Mouse (Mus musculus) gastrocnemius, postnatal 14 days (tissue): ENCODE measurements at regions not wholly inside any gene's neighbourhood (a gene's known extent, or its start where the extent isn't known, plus 50 kb on each side); places are given as distances from the start of the nearest gene placed in this dataset.

Experiments
- DNase-seq: peaks from one replicate; pipeline ENCODE4 v3.0.0; 2021; ENCODE audit warnings: mixed read lengths
- intact Hi-C: fragments of 180-260 bp; cut with DNase I; formaldehyde crosslinking; loops from one replicate; pipeline ENCODE4 v1.15.1; 2025; ENCODE audit warnings: low total_unique reads

GRCm38 (mm10) chr15:69632306-69632705, 3131.6 kb upstream of the Lrrc6 start:
- no peak for DNase-seq
- intact Hi-C loops, result no loop called here

DNA sequence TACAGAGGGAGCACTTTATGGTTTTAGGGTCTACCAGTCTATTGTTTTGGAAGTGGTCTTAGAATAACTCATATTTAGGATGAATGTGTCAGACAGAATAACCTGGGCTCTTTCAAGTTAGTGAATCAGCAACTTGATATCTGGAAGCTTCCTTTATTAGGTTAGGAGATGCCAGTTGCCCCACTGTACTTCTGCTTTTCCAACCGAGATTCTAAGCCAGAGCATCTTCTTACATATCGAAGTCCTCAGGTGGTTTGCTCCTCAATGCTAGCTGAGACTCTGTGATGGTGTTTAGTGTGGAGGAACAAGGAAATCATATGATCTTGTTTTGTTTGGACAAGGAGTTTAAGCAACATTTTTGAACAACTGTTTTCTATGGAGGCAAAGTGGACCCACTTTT, 3117.3 kb upstream of the Lrrc6 start:
- intact Hi-C loops, result no loop called here
- DNase-seq, result no peak

- intact Hi-C loops, result no loop called here
- no peak for DNase-seq
These were observed 3113.3 kb upstream of the Lrrc6 start for GRCm38 (mm10) chr15:69614048-69614447.

- intact Hi-C loops, result no loop called here
- DNase-seq, result no peak
These were observed 3090.7 kb upstream of the Lrrc6 start for GRCm38 (mm10) chr15:69591219-69592006.

DNA sequence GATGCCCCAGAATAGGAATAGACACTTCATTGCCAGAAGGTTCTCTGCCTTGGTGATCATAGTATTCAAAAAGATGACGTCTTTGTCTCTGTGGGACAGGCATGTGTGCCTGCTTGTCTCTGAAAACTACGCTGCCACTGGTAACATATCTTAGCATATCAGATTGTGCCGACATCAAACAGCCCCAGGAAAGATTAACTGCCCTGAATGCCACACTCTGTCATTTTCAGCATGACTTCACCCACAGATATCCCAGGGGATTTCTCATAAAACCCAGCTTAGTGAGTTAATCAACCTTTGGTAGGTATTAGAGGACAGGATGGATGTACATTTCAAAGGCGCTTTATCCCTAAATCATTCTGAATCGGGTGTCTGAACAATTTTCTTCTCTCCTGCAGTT, 3087.4 kb upstream of the Lrrc6 start:
- DNase-seq, result no peak
- intact Hi-C loops, result no loop called here

DNA sequence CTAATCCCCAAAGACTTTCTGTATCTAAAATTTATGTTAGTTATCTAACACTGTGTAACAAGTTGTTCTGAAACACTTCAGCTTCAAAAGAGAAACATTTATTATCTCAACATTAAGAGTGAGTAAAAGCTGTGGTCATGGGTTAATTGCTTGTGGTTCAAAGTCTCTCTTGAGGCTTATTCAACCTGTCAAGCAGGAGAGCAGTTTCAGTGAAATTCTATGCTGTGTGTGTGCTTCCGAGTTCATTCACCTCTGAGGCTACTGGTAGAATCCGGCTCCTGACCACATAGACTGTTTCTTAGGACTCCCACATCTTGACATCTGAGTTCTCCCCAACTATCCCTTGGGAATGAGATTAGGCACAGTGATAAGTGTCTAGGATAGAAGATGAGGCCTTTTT, 3076.0 kb upstream of the Lrrc6 start:
- intact Hi-C loops, result no loop called here
- no peak for DNase-seq

DNA sequence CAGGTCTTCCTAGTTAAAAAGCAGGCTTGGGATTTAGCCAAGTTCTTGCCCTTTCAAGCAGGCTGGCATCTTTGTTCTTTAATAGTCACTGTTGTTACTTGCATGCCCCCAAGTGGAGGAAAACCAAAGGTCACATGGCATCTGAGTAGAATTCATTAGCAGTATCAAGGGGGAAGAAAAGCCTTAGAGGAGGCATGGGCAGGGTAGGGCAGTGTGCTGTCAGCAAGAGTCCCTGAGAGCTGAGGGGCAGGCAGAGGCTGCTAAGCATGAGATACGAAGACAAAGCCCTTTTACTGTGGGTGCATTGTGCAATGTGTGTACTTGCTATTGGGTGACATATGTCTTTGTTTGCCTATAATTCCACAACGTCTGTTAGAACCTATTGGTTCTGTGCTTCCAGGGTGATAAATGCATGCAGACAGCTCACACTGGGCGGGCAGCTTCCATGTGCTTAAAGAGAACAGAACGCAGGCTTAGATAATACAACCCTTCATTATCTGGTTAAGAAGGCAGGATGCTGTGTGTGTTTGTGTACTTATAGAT, 3075.0 kb upstream of the Lrrc6 start:
- DNase-seq, result no peak
- intact Hi-C loops, result no loop called here

DNA sequence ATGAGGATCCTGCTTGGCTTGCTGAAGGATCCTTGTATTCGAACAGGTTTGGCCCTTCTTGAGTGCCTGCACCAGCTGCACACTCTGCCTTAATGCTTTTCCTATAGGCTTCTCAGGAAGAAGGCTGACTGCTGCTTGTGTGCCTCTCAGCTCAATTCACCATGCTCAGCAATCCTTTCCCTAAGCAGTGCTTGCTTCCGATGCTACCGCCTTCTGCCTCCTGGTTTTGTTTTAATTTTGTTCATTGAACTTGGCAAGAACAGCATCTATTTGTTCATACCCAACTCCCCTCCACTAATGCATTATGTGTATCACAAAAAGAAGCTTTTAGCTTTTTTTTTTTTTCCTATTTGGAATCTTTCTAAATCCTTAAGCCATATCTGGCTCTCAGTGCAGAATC, 3053.5 kb upstream of the Lrrc6 start:
- DNase-seq, result no peak
- intact Hi-C loops, result no loop called here

DNA sequence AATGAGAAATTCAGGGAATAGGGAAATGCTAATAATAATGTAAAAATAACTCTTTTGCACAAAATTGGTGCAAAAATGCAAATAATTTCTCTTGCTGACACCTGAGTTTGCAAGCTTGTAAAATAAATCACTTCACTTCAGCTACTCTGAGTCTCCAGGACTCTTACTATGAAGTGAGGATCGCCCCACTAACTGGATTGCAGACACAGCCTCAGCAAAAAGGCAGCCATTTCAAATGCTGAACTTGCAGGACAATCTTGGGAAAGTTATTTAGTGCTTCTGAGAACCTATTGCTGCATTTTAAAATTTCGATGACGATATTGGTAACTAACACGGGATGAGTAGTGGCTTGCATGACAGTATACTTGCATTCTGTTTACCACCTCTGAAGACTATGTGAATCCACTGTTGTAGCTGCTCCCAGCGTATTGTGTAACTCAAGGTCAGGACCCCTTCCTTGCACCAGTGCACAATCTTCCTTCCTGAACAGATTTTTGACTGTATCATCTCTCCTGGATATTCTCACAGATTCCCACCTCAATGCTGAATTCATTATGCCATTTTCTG, 3051.4 kb upstream of the Lrrc6 start:
- intact Hi-C loops, result no loop called here

GRCm38 (mm10) chr15:69551012-69551411, 3050.3 kb upstream of the Lrrc6 start:
- intact Hi-C loops, result no loop called here
- DNase-seq, result no peak

More for the DNA sequence above, 3051.4 kb upstream of the Lrrc6 start:
- no peak for DNase-seq

DNA sequence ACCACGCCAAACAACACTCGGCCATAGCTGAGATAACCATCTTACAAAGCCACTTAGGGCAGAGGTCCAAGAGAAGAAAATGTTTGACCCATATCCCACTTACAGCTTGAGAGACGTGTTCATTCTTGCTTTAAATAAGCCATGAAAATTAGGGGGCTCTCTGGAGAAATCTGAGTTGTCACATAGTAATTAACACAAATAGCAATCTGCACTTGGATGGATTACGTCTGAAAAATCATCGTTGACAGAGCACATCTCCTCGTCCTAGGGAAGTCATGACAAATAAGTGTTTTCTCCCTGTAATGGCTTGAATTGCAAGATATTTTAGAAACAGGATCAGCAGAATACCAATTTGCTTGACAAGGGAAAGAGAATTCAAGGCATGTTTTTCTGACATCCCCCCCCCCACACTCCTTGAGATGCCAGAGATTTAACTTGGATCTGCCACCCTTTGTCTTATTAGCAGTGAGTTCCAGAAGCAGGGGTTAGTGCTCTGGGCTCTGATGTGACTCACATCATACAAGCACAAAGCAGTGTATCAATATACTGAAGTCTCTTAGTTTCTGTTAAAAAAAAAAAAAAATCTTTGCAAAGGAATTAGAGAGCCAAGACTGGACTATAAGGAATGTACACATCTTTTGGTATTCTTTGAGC, 3025.9 kb upstream of the Lrrc6 start:
- DNase-seq, result no peak
- intact Hi-C loops, result no loop called here

- no peak for DNase-seq
- intact Hi-C loops, result no loop called here
These were observed 2983.8 kb upstream of the Lrrc6 start for GRCm38 (mm10) chr15:69484421-69485074.

GRCm38 (mm10) chr15:69483096-69483495, 2982.4 kb upstream of the Lrrc6 start:
- no peak for DNase-seq
- intact Hi-C loops, result no loop called here

DNA sequence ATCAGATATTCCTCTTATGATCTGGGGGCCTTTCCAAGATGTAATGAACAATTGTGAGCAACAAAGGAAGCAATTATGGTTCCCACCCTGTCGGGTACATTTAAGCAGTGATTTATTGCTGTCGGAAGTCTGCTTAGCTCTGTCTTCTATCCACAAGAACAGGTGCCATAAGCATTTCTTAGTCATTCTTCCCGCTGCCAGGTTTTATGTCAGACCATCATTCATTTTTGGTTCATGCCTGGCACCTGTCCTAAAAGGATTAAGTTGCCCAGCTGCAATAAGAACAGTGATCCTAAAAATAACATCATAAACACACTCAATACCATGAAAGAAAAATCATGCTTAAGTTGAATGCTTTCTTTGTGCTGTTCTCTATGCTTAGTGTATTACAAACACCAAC, 2980.4 kb upstream of the Lrrc6 start:
- intact Hi-C loops, result no loop called here
- no peak for DNase-seq

- DNase-seq, result no peak
- intact Hi-C loops, result no loop called here
These were observed 2976.3 kb upstream of the Lrrc6 start for GRCm38 (mm10) chr15:69477050-69477449.

DNA sequence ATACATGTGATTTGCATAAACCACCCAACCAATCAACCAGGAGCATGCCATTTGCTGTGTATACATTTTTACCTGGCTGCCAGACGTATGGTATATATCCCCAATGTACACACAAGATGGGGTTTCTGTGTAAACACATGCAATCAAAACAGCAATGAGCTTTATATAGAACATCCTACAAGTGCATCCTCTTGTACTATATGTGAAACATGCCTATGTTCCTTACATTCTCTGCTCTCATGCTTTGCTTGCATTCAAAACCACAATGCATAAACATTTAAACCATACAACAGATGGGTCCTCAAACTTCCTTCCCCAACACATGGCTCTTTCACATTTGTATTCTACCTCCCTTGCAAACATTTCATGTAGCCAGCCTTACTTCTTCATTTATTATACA, 2968.9 kb upstream of the Lrrc6 start:
- DNase-seq, result no peak
- intact Hi-C loops, result no loop called here

DNA sequence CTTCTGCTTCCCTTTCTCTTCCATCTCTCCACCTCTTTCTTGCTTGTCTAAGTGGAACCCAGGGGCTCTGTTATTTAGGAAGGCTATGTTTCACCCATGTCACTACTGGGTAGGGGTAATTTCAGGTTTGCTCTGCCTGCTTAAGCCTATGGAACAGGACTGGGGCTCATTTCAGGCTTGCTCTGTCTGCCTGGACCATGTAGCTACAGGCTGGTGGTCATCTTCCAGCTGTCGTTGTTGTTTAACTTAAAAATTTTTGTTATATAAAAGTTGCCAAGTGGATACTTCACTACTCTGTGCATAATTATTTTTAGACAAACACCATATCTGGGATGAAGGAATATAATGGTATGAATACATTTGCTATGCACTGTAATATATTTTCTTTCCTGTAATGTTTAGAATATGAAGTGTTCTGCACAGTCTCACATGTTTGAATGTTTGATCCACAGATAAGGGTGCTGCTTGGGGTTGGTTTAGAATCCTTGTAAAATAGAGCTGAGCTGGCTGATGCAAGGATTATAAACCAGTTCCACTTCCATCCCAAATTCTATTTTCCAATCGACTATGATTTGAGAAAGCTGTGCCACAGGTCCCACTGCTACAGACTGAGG, 2960.0 kb upstream of the Lrrc6 start:
- DNase-seq, result no peak
- intact Hi-C loops, result no loop called here

- DNase-seq, result no peak
- intact Hi-C loops, result no loop called here
These were observed 2956.8 kb upstream of the Lrrc6 start for GRCm38 (mm10) chr15:69457473-69457872.

GRCm38 (mm10) chr15:69456191-69456770, 2955.6 kb upstream of the Lrrc6 start:
- intact Hi-C loops, result no loop called here
- DNase-seq, result no peak

GRCm38 (mm10) chr15:69441008-69441407, 2940.3 kb upstream of the Lrrc6 start:
- DNase-seq, result no peak
- intact Hi-C loops, result no loop called here
